Mouse (Mus musculus): ENCODE measurements at regions not wholly inside any gene's neighbourhood (a gene's known extent, or its start where the extent isn't known, plus 50 kb on each side); places are given as distances from the start of the nearest gene placed in this dataset.
"Not testable (repeated sequence)": the region's sequence is repeated elsewhere in the genome, so short reads cannot be mapped to it uniquely, and the experiment has no call there.

- in situ Hi-C loops (cut with MboI; ENCODE audit: unreplicated experiment in 2 of 2), result loop anchor here (5.0 to 10.0 kb wide), 4 partner anchors 110 to 293 kb away; partner anchors contain the start of gene Cdk6 (in 1 of the 2)
Measured at GRCm38 (mm10) chr5:3224392-3225054, 116.8 kb upstream of the Cdk6 start.

DNA sequence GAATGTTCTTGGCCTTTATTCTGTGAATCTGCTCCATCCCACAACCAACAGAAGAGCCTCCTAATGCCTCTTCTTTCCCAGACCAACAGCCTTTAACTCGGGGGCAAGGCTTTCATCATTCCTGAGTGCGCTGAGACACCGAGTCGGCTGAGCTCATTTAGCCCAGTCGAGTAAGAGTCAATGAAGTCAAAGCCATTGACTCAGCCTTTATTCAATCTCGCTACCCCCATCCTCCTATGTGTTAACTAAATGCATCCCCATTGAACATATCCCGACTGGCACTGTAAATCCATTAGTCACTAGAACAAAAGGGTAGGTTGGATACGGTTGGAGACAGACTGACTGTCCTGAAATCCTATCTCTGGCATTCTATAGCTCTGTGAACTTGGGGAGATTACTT lies 115.9 kb upstream of the Cdk6 start:
- in situ Hi-C loops (cut with MboI; ENCODE audit: unreplicated experiment in 2 of 2), result loop anchor here (5.0 to 10.0 kb wide), 4 partner anchors 109 to 292 kb away; partner anchors contain the start of gene Cdk6 (in 1 of the 2)

- in situ Hi-C loops (cut with MboI; ENCODE audit: unreplicated experiment in 2 of 2), result not testable (repeated sequence)
Measured at GRCm38 (mm10) chr5:3244067-3244466, 97.2 kb upstream of the Cdk6 start.

GRCm38 (mm10) chr5:3247333-3247732 lies 94.0 kb upstream of the Cdk6 start:
- in situ Hi-C loops (cut with MboI; ENCODE audit: unreplicated experiment in 2 of 2), result no loop called here

- in situ Hi-C loops (cut with MboI; ENCODE audit: unreplicated experiment in 2 of 2), result no loop called here
Measured at GRCm38 (mm10) chr5:3250273-3250672, 91.0 kb upstream of the Cdk6 start.

DNA sequence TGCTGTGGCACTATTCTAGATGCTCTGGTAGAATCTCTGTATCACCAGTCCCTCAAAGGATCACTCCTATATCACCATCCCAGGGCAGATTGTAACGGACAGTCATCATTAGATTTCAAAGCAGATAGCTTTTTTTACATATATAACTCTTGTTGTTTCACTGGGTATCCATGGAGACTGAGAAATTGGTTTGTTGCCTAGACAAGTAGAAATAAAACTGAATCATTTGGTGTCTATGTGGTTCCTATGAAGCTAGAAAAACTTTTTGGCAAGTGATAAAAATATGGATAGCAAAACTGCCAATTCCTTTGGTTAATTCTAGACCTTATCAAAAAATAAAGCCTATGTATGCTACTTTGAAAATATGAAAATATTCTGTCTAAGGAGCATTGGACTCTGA lies 81.0 kb upstream of the Cdk6 start:
- in situ Hi-C loops (cut with MboI; ENCODE audit: unreplicated experiment in 2 of 2), result no loop called here

GRCm38 (mm10) chr5:3264988-3265738 lies 76.1 kb upstream of the Cdk6 start:
- in situ Hi-C loops (cut with MboI; ENCODE audit: unreplicated experiment in 2 of 2), result not testable (repeated sequence)

- in situ Hi-C loops (cut with MboI; ENCODE audit: unreplicated experiment in 2 of 2), result no loop called here
Measured at GRCm38 (mm10) chr5:3267021-3267420, 74.3 kb upstream of the Cdk6 start.

DNA sequence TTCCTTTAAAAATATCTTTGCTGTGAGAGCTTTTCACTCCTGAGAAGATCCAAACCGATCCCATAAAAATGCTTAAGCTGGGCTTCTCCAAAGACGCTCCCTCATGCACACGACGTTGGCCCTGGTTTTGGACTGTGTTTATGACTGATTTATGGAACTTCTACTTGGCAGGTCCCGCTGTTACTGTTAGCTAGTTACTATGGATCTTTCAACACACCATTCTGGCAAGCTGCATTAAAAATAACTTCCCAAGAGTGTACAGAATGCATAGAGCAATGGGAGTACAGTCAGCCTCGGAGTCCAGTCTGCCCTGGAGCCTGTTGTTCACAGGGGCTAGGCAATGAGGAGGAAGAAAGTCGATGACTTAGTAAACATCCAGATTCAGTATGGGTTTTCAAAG lies 71.5 kb upstream of the Cdk6 start:
- in situ Hi-C loops (cut with MboI; ENCODE audit: unreplicated experiment in 2 of 2), result no loop called here

DNA sequence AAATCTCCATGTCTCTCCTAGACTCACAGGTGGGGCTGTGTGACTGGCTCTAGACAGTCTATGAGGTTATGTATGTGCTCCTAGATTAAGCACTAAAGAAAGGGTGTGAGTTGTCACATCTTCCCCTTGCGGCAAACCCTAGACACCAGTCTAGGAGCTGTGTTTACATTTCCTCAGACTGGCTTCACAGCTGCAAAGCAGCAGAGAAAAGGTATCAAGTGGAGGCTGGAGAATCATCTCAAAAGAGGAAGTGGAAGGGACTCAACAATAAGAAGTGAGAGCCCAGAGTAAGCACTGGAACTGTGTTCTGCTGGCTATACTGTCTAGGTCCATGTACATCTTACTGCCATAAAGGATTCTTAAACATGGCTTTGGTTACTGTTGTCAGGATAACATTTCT lies 68.1 kb upstream of the Cdk6 start:
- in situ Hi-C loops (cut with MboI; ENCODE audit: unreplicated experiment in 2 of 2), result not testable (repeated sequence)

- in situ Hi-C loops (cut with MboI; ENCODE audit: unreplicated experiment in 2 of 2), result not testable (repeated sequence)
Measured at GRCm38 (mm10) chr5:3277241-3277640, 64.0 kb upstream of the Cdk6 start.

DNA sequence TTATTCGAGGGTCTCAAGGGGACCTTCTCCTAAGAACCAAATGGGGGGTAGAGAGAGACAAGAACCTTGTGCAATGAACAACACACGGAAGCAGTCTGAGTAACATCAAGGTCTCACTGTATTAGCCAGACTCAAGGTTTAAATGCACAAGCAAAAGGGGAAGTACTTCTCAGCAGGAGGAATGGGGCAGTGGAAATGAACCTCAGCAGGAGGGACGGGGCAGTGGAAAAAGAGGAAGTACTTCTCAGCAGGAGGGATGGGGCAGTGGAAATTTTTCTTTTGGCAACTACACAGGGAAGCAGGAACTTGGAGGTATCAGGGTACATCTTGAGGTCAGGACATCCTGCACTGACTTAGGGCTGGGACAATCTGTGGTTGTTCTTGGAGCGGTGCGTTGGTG lies 62.3 kb upstream of the Cdk6 start:
- in situ Hi-C loops (cut with MboI; ENCODE audit: unreplicated experiment in 2 of 2), result not testable (repeated sequence)

- in situ Hi-C loops (cut with MboI; ENCODE audit: unreplicated experiment in 2 of 2), result not testable (repeated sequence)
Measured at GRCm38 (mm10) chr5:3281911-3282506, 59.3 kb upstream of the Cdk6 start.

GRCm38 (mm10) chr5:3283083-3283482 lies 58.2 kb upstream of the Cdk6 start:
- in situ Hi-C loops (cut with MboI; ENCODE audit: unreplicated experiment in 2 of 2), result no loop called here

- in situ Hi-C loops (cut with MboI; ENCODE audit: unreplicated experiment in 2 of 2), result not testable (repeated sequence)
Measured at GRCm38 (mm10) chr5:3284335-3284734, 57.0 kb upstream of the Cdk6 start.

DNA sequence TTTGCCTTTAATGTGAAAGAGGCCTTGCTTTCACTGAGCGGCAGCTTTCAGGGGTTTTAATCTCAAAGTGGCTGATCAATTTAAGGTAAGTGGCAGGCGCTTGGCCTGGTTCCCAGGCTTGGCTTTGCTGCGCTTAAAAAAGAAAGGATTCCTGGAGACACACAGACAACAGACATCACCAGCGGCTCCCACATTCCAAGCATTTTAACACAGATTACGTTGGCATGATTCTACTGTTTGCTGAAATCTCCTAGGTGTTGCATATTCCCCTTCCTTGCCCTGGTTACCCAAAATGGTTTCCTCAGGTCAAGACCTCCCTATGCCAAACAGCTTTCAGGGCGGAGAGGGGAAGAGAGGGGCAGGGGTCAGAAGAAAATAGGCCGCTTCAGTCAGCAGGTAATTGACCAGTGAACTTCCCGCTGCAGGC lies 51.3 kb upstream of the Cdk6 start:
- in situ Hi-C loops (cut with MboI; ENCODE audit: unreplicated experiment in 2 of 2), result not testable (repeated sequence)

Data from v-Abl transformed pro-B cells (cell line).